Mouse (Mus musculus) limb, embryonic 11.5 days (tissue): ENCODE measurements around the gene Trio. TPM values are rescaled to one million over a fixed set of nuclear protein-coding genes. Genes with fewer than 3 reads are reported as not detected.

Source experiments
- ATAC-seq: fragments of 200-750 bp; cut with Nextera tagmentation; 2 replicates; pipeline ENCODE4 v1.8.0; 2017; ENCODE audit warnings: low read depth; ENCODE audit not compliant: insufficient number of reproducible peaks, low FRiP score, low TSS enrichment
- DNase-seq: peaks from one replicate; pipeline ENCODE4 v3.0.0-alpha.2; 2015; ENCODE audit warnings: low spot score
- H3K27ac ChIP-seq: fragments of 300-500 bp; sonication (generic); replicated peaks from 2 replicates; pipeline ENCODE4 v1.5.1; 2014; ENCODE audit warnings: low read depth, mild to moderate bottlenecking, low read length
- H3K27me3 ChIP-seq: fragments of 300-500 bp; sonication (generic); 2 replicates; pipeline ENCODE4 v1.6.1; 2014; ENCODE audit warnings: mild to moderate bottlenecking, low read length, mixed read lengths; ENCODE audit not compliant: control insufficient read depth, insufficient read depth
- H3K36me3 ChIP-seq: fragments of 300-500 bp; sonication (generic); 2 replicates; pipeline ENCODE4 v1.6.1; 2014; ENCODE audit warnings: mild to moderate bottlenecking, low read length, moderate library complexity, mixed read lengths; ENCODE audit not compliant: control insufficient read depth, insufficient read depth
- H3K4me1 ChIP-seq: fragments of 300-500 bp; sonication (generic); 2 replicates; pipeline ENCODE4 v1.6.1; 2014; ENCODE audit warnings: low read length, mixed read lengths; ENCODE audit not compliant: control insufficient read depth, insufficient read depth
- H3K4me2 ChIP-seq: fragments of 300-500 bp; sonication (generic); 2 replicates; pipeline ENCODE4 v1.6.1; 2014; ENCODE audit warnings: low read depth, mild to moderate bottlenecking, moderate library complexity; ENCODE audit not compliant: severe bottlenecking
- H3K4me3 ChIP-seq: fragments of 300-500 bp; sonication (generic); 2 replicates; pipeline ENCODE4 v1.5.1; 2014; ENCODE audit warnings: low read depth, low read length
- H3K9ac ChIP-seq: fragments of 300-500 bp; sonication (generic); 2 replicates; pipeline ENCODE4 v1.6.1; 2014; ENCODE audit warnings: mild to moderate bottlenecking, low read length
- H3K9me3 ChIP-seq: fragments of 300-500 bp; sonication (generic); 2 replicates; pipeline ENCODE4 v1.6.1; 2016; ENCODE audit warnings: low read length; ENCODE audit not compliant: control insufficient read depth
- WGBS: fragments of 180-500 bp; shearing (Covaris S2); extraction: QIAGEN DNeasy Blood & Tissue Kit; methylation state at CpG from one replicate; pipeline ENCODE4 v1.1.7; 2014; 5-methylcytosine and 5-hydroxymethylcytosine counted together
- polyA plus RNA-seq: library from polyadenylated mRNA; unstranded; fragments of >200 nt; fragmentation: Nextera tagmentation; extraction: Ambion mirVana; gene quantifications from 2 replicates; pipeline ENCODE4 v1.2.1, GENCODE M21; 2014

Gene Trio
- polyA plus RNA-seq, 1 experiment from 2014 or later = 64.8 TPM

DNA sequence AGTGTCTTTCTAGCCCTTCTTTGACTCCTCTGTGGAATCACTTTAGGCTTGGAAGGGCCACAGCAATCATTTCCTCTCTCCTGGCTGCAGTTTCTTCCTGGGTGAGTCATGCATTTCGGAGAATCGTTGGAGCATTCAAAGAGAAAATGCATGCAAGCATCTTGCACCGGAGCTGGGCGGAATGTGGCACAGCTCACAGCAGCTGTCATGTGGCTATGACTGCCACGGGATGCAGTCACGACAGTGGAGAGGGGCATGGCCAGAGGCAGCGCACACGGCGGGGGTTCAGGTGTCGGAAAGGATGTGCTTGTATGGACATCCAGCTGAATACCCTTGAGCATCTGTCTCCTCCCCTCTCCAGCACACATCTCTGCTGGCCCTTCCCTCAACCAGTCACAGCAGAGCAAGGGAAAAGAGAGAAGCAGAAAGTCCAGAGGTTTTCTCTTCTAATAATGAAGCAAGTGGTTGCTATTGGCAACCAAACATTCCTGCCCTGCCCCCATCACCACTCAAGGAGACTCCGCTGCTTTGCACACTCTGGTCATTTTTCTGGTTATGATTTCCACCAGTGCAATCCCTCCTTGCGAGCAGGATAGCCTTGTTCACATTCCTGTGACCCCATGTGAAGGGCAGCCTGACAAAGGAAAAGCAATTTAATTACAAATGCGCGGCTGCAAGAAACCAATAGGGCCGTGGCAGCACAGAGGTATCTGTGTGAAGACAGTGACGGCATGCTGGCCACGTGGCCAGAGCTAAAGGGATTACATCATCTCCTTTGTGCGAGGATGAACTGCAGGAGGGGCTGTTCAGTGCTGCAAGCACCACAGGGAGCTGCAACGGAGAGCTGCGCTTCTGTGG lies 88.4 kb downstream of the Trio start:
- 22% methylated on average over 20 of the region's 20 CpGs for WGBS
- peak; percentile 81 for ATAC-seq
- H3K27me3 ChIP-seq = no peaks in the 10 kb centered on the region
- peak overlapping the region; percentile 17; the same call in 1 of the 2 replicates for H3K9ac ChIP-seq
- peak overlapping the region; percentile 39 for H3K4me2 ChIP-seq
- H3K36me3 ChIP-seq = no peaks in the 10 kb centered on the region
- no peak overlapping the region for H3K27ac ChIP-seq
- H3K9me3 ChIP-seq = no peaks in the 10 kb centered on the region
- H3K4me1 ChIP-seq = peaks cover 33% of the 10 kb centered on the region
- DNase-seq = peak; percentile 69
- H3K4me3 ChIP-seq = no peak overlapping the region; the same call in 1 of the 2 replicates

GRCm38 (mm10) chr15:27935772-27936746 lies 89.6 kb downstream of the Trio start:
- ATAC-seq (peak; percentile 70; the same call in 1 of the 2 replicates), DNase-seq (peak; percentile 72)
- peaks cover 32% of the 10 kb centered on the region for H3K4me1 ChIP-seq
- no peak overlapping the region for H3K27ac ChIP-seq
- 41% methylated on average over 12 of the region's 12 CpGs for WGBS
- no peaks in the 10 kb centered on the region for H3K27me3 ChIP-seq
- H3K4me2 ChIP-seq = no peak overlapping the region
- no peaks in the 10 kb centered on the region for H3K36me3 ChIP-seq
- H3K4me3 ChIP-seq = no peak overlapping the region
- H3K9me3 ChIP-seq = no peaks in the 10 kb centered on the region
- H3K9ac ChIP-seq = no peak overlapping the region

GRCm38 (mm10) chr15:27933270-27933669 lies 92.4 kb downstream of the Trio start:
- no peak for ATAC-seq
- no peak for DNase-seq
- H3K36me3 ChIP-seq = no peaks in the 10 kb centered on the region
- H3K4me3 ChIP-seq = no peak overlapping the region
- H3K4me1 ChIP-seq = peaks cover 29% of the 10 kb centered on the region
- H3K9ac ChIP-seq = no peak overlapping the region
- H3K27me3 ChIP-seq = no peaks in the 10 kb centered on the region
- H3K4me2 ChIP-seq = no peak overlapping the region
- 96% methylated on average over 1 of the region's 1 CpGs for WGBS
- H3K9me3 ChIP-seq = no peaks in the 10 kb centered on the region
- no peak overlapping the region for H3K27ac ChIP-seq

GRCm38 (mm10) chr15:27931891-27932290 lies 93.8 kb downstream of the Trio start:
- Histone ChIP-seq H3K4me3 (no peak overlapping the region), H3K4me1 (peaks cover 18% of the 10 kb centered on the region), H3K27ac (no peak overlapping the region), H3K9me3 (no peaks in the 10 kb centered on the region), H3K4me2 (no peak overlapping the region), H3K27me3 (no peaks in the 10 kb centered on the region), H3K36me3 (no peaks in the 10 kb centered on the region), H3K9ac (no peak overlapping the region)
- ATAC-seq (no peak), DNase-seq (no peak)
- 80% methylated on average over 12 of the region's 12 CpGs for WGBS

DNA sequence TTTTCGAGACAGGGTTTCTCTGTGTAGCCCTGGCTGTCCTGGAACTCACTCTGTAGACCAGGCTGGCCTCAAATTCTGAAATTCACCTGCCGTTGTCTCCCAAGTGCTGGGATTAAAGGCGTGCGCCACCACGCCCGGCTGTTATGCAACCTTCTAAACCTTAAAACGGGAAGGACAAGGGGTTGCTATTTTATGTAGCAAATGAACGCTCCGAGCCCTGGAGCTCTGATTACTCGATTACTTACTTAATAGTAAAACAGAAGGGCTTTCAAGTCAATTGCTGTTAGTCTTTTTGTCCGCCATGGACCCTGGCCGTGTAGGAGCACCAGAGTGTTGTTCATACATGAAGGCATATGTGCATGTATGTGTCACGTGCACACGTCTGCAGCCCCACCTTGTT lies 94.2 kb downstream of the Trio start:
- H3K9ac ChIP-seq = no peak overlapping the region
- peaks cover 17% of the 10 kb centered on the region for H3K4me1 ChIP-seq
- no peaks in the 10 kb centered on the region for H3K9me3 ChIP-seq
- no peak overlapping the region for H3K4me2 ChIP-seq
- H3K36me3 ChIP-seq = no peaks in the 10 kb centered on the region
- 93% methylated on average over 14 of the region's 14 CpGs for WGBS
- no peak for ATAC-seq
- no peak overlapping the region for H3K4me3 ChIP-seq
- H3K27ac ChIP-seq = no peak overlapping the region
- no peaks in the 10 kb centered on the region for H3K27me3 ChIP-seq
- DNase-seq = no peak

DNA sequence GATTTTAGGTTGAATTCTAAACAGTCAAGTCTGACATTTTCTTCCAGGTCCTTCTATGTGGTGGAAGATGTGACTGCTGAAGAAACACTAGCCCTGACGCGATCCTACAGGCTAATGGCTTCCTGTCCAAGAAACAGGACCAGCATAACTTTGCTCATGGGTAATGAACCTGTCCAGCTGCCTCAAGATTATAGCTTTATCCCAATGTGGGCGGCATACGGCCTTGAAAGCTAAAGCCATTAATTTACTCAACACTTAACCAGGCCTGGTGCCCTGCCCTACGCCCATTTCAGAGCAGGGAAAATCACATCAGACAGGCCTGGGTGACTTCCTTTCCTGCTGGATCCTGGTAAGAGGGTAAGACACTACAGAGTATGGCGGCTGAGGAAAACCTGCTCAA lies 98.0 kb downstream of the Trio start:
- Histone ChIP-seq H3K4me3 (no peak overlapping the region), H3K36me3 (no peaks in the 10 kb centered on the region), H3K27ac (no peak overlapping the region), H3K27me3 (no peaks in the 10 kb centered on the region), H3K9me3 (no peaks in the 10 kb centered on the region), H3K4me2 (no peak overlapping the region), H3K4me1 (peaks cover 35% of the 10 kb centered on the region), H3K9ac (no peak overlapping the region)
- DNase-seq (no peak), ATAC-seq (no peak)
- WGBS = 68% methylated on average over 6 of the region's 6 CpGs

DNA sequence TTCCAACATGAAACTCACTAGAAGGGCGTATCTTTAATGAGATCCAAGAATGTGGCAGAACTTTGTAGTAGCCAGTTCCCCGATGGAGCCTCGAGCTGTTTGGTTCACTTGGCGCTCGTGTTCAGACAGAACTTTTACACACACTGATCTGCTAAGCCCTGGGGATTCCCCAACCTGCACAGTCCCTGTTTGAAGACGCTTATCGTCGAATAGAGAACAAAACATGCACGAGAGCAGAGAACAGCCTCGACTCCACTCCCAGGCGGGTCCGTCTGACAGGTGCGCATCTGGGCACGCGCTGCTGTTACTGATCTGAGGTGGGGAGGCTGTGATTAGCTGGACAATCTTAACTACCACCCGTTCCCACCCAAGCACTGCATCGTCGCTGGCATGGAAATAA lies 98.7 kb downstream of the Trio start:
- Histone ChIP-seq H3K36me3 (no peaks in the 10 kb centered on the region), H3K4me1 (peaks cover 39% of the 10 kb centered on the region), H3K9me3 (no peaks in the 10 kb centered on the region), H3K27ac (no peak overlapping the region), H3K4me2 (no peak overlapping the region), H3K27me3 (no peaks in the 10 kb centered on the region), H3K4me3 (no peak overlapping the region), H3K9ac (no peak overlapping the region)
- ATAC-seq (no peak), DNase-seq (no peak)
- 76% methylated on average over 18 of the region's 18 CpGs for WGBS

DNA sequence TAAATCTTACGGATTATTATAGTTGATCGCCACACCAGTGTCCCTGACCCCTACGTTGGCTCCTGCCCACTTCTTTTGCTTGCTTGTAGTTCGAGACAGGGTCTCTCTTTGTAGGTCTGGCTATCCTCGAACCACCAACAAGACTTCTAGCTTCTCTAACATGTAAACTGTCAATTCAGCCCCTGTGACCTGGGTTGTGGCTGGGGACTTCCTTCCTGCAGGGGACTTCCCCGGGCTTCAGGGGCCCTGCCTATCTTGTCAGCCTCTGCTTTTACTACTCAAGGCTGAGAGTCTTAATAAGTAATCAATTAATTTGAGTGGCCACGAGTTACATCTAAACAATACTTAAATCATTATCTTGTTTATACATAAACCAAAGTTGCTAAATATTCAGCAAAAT lies 99.2 kb downstream of the Trio start:
- H3K9ac ChIP-seq = no peak overlapping the region
- no peaks in the 10 kb centered on the region for H3K9me3 ChIP-seq
- H3K27me3 ChIP-seq = no peaks in the 10 kb centered on the region
- WGBS = 73% methylated on average over 7 of the region's 7 CpGs
- DNase-seq = no peak
- H3K4me1 ChIP-seq = peaks cover 40% of the 10 kb centered on the region
- H3K27ac ChIP-seq = no peak overlapping the region
- H3K4me3 ChIP-seq = no peak overlapping the region
- no peaks in the 10 kb centered on the region for H3K36me3 ChIP-seq
- no peak for ATAC-seq
- no peak overlapping the region for H3K4me2 ChIP-seq
